Mouse (Mus musculus) kidney, adult 8-10 months (tissue): Measurements from ENCODE around the gene Ets1.

Source experiments
- DNase-seq, 2 experiments: peaks; one replicate each; pipeline ENCODE4 v3.0.0; 2022

Gene Ets1

DNA sequence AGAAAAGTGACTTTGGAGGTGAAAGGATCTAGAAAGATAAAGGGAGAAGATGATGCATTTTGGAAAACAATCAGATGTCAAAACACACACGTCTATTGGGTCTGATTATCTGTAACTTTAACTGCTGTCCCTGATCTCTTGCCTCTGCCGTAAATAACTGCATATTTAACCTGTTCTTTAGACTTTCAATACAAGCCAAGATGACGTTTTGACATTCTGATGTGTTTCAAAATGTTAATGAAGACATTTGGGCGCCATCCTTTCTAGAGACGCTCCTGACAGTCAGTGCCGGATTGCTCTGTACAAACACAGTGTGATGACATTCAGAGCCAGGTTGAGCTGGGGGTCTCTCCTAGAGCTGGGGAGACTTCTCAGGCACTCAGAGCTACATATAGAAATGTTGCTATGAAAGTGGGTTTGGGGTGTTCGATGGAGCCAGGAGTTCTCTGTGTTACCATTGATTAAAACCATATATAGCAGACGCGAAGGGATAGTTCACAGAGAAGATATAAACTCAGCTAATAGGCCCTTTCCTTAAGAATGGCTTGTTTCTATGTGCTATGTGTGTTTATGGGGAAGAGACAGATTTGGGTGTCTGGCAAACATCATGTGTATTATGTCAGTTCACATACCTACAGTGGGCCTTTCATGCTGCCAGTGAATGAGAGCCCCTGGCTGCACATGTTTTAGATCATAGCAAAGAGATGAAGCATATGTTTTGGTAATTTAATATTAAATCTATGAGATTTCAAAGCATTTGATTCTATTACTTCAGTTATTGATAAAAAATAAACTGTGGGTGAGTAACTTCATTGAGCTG lies 61.5 kb downstream of the Ets1 start:
- DNase-seq = no peak

DNA sequence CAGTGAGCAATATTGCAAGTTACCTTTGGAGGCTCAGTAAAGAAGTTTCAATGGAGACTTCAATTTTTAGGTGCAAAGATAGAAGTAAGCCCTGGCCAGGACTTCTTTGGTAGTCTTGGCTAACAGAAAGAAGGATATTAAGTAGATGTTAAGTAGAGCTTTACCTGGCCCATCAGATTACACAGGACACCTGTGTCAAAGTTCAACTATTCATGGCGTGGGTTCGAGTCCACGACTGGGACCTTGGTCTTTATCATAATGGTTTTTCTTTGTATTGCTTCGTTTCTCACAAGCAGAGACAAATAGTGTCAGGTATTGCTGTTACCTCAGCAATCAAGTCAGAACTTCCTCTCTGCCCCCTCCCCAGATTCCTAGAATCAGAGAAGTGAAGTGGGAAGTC lies 62.7 kb downstream of the Ets1 start:
- no peak for DNase-seq

DNA sequence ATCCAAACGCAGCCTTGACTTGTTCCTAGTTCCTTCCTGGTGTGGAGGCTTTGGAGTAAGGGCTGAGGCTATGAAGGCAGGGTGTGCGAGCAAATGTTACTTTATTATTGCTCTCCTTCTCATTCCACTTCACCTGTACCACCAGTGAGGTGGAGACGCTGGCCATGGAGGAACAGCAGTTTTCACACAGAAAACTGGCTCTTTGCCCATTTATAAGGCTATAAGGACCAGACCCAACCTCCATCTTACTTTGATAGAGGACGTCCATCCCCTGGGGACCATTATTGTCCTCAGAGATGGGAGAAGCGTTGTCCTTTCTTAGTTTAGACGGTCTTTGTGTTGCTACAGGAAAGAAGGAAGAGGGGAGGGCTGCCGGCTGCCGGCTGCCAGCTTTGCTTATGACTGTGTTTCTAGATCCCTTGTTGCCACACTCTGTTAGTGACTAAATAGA lies 63.4 kb downstream of the Ets1 start:
- DNase-seq = no peak

DNA sequence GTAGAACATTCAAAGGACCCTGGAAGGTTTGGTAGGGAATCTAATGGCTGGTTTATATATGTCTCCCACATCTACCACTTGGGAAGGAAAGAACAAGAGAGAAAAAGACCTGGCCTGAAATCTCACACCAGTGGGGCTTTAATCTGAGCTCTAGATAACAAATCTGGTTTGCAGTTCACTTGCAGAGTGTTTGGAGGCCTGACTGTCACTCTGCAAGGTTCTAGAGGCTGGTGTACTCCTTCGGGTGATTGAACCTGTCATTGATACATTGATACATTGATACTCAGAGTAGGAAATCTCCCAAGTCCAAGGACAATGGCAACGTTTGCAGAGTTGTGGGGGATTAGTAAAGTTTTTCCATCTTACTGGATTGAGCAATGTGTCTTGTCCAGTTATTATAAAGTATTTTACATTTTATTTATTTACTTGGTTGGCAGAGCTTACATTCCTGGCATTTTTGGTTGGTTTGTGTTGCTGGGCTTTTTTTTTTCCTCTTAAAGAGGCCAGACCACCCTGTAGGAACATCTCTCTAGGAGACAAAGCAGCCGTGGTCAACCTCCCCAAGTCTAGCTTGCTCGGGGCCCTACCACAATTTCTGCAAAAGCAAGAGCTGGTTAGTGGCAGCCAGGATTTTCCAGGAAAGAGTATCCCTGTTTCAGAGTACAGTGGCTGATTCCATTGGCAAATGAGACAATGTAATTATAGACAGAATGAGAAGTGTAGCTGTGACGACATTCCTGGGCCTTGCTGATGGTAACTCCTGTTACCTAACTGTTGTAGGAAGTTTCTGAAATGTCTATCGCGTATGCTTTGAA lies 64.3 kb downstream of the Ets1 start:
- DNase-seq = no peak

DNA sequence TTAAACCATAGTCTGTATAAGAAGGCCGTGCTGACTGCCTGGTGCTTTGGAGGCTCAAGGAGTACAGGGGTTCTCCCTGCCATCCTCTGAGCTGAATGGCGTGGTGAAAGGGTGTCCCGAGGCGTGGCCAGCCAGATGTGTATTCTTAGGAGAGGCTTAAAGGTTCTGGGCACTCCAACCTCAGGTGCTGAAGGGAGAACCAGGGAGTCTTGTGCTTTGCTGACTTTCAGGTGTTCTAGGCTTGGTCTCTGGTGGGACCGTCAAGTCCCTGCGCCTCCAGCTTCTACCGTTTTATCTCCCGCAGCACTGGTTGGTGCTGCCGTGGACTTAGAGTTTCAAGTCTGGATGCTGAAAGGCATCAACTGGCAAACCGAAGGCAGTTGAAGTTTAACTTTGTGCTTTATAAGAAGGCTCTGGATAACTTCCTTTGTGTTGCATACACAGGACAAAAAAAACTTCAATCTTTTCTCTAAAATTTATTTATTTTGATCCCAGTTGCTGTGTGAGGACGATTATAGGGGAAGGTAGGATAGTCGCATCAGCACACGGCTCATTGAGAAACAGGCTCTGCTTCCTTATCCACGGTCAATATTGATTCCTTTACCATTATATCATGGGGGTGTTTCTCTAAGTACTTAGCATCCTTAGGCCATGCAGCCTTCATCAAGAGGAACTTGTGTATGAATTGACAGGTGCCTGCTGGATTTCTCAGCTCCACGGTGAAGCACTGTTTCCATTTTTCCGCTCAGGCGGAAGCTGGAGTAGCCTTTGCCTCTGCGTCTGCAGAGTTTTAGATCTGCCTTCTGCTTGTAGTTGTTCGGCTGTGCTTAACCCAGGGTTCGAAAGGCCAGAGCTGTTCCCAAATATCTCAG lies 65.3 kb downstream of the Ets1 start:
- DNase-seq = no peak

- DNase-seq = no peak
Observed at GRCm38 (mm10) chr9:32701998-32702305, 65.9 kb downstream of the Ets1 start.

- no peak for DNase-seq
Observed at GRCm38 (mm10) chr9:32702836-32703395, 66.9 kb downstream of the Ets1 start.

DNA sequence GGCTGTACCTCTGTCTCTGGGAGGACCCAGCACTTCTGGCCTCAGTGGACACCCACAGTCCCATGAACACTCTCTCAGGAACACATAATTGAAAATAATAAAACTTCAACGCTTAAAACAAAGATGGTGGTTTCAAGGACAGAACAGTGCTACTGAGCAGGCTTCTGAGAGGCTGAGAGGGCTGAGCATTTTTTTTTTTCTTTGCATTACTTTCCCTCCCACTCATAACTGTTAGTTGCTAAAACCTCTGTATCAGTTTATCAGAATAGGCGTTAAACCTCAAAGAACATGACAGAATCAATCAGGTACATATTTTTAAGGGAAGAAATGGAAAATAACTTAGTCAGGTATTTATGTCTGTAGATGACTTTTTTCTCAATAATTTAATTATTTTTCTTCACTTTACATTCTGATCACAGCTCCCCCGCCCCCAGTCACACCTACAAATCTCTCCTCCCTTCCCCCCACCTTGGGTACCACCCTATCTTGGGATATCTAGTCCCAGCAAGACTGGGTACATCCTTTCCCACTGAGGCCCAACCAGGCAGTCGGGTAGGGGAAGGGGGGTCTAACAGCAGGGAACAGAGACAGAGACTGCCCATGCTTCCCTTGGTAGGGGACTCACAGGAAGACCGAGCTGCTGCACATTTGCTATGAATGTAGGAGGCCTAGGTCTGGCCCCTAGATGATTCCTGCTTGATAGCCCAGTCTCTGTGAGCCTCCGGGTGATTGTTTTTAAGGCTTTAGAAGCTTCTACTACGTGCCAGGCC lies 68.1 kb downstream of the Ets1 start:
- no peak for DNase-seq

GRCm38 (mm10) chr9:32705827-32706478 lies 69.9 kb downstream of the Ets1 start:
- DNase-seq = no peak

DNA sequence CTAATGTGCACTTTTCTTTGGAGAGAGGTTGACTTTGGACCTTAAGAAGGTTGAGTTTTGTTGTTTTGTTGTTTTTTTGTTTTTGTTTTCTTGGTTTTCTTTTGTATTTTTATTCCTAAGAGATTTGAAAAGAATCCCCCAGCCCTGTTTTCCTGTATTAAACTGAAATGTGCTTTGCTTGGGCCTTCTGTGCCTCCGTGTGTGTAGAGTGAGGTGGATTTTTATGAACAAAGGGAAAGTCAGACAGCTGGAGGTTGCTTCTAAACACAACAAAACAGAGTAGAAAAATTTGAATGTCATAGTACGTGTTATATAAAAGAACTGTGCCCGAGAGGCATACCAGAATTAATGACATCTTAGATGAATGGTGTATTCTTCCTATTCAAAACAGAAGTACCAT lies 71.4 kb downstream of the Ets1 start:
- DNase-seq = no peak

- DNase-seq = no peak
Observed at GRCm38 (mm10) chr9:32708491-32708890, 72.5 kb downstream of the Ets1 start.

DNA sequence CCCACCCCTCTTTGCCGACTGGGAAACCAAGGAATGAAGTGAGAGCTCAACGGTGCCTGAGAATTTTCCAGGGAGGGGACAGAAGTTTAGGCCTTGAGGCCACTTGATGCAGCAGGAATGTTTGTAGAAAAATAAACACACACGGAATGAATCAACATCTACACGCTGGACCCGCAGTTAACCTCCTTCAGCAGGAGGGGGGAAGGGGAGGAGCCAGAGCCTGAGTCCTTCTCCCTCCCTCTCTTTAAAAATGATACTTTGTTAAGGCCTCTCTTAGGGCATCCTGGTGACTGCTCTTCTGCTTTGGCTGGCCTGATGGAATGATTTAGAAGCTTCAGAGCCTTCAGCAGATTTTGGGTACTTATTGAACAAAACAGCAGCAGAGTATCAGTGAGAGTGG lies 73.3 kb downstream of the Ets1 start:
- DNase-seq = peak in 1 of 2 experiments; percentile 41

DNA sequence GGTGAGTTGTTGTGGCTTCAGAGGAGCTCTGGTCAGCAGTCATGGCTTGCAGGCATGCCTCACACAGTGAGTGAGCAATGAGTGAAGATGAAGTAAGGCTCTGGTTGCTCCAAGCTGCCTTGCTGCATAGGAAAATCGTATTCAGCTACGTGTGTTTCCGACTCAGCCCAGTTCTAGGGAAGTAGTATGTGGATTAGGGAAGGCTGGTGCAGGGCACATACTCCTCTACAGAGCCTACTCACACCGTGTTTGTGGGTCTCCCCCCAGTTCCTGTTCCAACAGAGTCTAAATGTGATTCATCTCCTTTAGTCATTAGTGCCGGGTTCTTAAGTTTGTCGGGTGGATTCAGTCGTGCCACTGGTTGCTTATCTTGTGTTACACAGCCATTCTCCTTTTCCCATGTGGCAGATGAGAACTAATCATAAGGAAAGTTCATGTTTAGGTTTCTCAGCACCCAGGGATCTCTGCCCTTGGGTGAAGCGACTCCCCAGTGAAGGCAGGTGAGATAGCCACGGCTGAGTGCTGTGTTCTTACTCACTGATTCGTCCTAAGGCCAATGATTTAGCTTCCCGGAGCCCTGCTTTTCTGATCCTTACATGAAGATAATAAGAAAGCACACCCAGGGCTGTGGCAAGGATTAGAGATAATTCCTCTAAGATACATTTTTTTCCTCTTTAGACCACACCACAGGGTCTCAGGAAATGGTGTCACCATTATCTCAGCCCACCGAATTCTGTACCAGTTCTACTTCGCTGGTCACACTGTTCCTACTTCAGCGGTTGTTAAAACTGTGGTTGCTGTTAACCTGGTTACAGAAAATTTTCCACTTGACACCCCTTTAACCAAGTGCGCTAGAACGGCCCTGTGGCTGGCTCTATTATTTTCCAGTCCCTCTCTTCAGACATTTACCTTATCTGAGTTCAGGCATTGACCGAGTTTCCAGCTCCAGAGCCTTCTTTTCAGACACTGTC lies 74.0 kb downstream of the Ets1 start:
- no peak for DNase-seq

DNA sequence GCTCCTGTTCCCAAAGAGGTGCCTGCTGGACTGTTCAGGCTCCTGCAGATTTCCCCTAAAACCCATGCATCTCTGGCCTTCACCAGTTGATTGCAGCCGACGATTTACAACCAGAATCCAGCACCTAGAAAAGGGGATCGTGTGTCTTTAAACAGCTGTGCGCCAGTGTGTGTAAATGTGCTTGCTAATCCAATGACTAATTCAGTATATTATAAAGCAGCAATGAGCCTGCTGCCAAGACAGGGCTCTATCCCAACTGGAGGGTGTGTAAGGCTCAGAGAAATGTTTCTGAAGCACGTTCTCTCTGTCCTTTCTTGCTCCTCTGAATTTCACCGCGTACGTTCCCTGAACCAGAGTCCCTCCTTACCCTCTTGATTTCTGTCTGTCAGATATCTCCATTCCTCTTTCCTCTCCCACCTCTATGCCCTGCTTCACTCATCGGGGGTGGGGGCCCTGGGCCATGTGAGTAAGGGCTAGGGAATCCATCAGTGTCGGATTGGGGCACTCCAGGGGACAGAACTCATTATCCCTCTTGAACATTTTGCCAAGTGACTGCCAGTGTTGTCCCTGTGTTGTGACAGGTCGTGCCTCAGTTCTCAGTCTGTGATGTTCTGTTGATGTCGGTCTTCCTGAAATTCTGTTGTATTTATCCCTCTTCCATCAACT lies 75.1 kb downstream of the Ets1 start:
- no peak for DNase-seq

DNA sequence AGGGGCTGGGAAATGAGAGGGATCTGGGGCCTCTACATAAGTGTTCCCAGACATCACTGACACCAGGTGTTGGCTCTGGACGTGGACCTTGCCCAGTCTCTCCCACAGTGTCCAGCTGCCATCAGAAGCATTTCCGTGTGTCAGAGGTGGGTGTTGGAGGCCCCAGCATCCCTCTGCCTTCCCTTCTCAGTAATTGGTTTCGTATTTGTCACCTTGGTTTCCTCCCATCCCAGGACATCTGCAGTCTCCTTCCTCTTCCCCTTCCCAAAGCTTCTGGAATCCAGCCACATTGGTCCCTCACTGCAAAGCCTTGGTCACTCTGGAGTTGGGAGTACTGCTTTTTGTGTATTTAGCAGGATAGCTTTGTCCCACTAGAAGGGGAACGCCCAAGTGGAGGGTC lies 75.7 kb downstream of the Ets1 start:
- DNase-seq = peak in 1 of 2 experiments; percentile 51

- DNase-seq = no peak
Observed at GRCm38 (mm10) chr9:32712383-32712910, 76.4 kb downstream of the Ets1 start.

DNA sequence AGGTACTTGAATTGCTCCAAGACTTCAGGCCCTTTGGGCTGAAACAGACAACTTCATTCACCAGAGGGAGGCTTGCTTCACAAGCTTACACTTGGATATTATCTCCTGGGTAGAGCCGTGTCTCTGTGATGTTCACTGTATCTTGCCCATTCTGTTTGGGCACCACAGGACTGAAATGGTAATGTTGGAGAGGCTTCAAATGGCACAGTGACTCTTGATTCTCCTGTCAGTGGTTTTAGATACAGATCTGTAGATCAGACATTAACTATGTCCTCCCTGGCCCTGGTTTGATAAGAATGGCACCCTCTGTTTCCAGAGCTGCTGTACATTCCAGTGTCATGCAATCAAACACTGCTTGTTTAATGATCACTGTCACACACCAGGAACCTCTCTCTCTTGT lies 77.1 kb downstream of the Ets1 start:
- no peak for DNase-seq

GRCm38 (mm10) chr9:32713790-32714189 lies 77.8 kb downstream of the Ets1 start:
- DNase-seq = no peak

DNA sequence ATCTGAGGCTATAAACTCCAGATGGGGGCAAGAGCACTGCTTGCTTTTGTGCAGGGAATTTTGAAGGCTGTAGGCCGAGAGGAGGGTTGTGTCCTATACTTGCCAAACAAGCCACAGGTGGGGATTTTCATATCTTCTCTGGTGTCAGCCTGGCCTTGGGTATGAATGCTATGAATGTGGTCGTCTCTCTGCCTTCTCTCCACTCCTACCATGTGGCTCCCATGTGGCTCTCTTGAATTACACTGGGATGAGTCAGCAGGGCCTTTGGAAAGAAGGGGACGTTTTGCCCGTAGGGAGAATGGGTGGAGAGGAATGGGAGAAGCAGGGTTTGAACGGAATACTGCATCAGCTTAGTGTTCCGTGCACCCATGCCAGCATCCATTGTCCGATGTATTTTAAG lies 78.5 kb downstream of the Ets1 start:
- no peak for DNase-seq
